Mouse (Mus musculus) liver, postnatal 0 days (tissue): ENCODE measurements around the gene Fhit.

ENCODE experiments used
- CTCF ChIP-seq: sonication (generic); IDR thresholded peaks from 2 replicates; pipeline ENCODE4 v1.5.1; 2016; ENCODE audit warnings: antibody characterized with exemption, low read depth
- EP300 ChIP-seq: IDR thresholded peaks from 2 replicates; pipeline ENCODE4 v1.6.1; 2016; ENCODE audit warnings: antibody characterized with exemption, low read depth, mild to moderate bottlenecking

GRCm38 (mm10) chr14:10647832-10648231, 514.0 kb downstream of the Fhit start:
- TF ChIP-seq CTCF (no peak), EP300 (no peak)
